Mouse (Mus musculus) MEL (cell line): ENCODE results near the gene Ranbp17. TPM values are rescaled to one million over a fixed set of nuclear protein-coding genes. Genes with fewer than 3 reads are reported as not detected.

ENCODE experiments used
- DNase-seq: peaks from one replicate; pipeline ENCODE4 v3.0.0; 2011; ENCODE audit warnings: low read depth, low spot score
- H3K27ac ChIP-seq: 2 replicates; pipeline ENCODE4 v1.5.1; 2012; ENCODE audit warnings: low read depth, mild to moderate bottlenecking, control low read depth, low read length, moderate library complexity; ENCODE audit not compliant: control insufficient read depth
- H3K27me3 ChIP-seq, 2 experiments: fragments of 150-350 bp in 1 of 2; sonication (generic) in 1 of 2; 2 replicates each; pipeline ENCODE4 v1.6.1; 2012; ENCODE audit warnings: low read length in 2 of 2, mild to moderate bottlenecking in 2 of 2, improper control_type of control experiment in 1 of 2, moderate library complexity in 1 of 2; ENCODE audit not compliant: insufficient read depth in 2 of 2, control insufficient read depth in 1 of 2
- H3K36me3 ChIP-seq, 2 experiments: 2 replicates each; pipeline ENCODE4 v1.6.1; 2012 to 2014; ENCODE audit warnings: low read length in 2 of 2, improper control_type of control experiment in 1 of 2, inconsistent platforms in 1 of 2, mild to moderate bottlenecking in 1 of 2; ENCODE audit not compliant: insufficient read depth in 2 of 2, control insufficient read depth in 1 of 2
- H3K4me1 ChIP-seq, 2 experiments: fragments of 150-350 bp in 1 of 2; sonication (generic) in 1 of 2; 2 replicates each; pipeline ENCODE4 v1.6.1; 2012; ENCODE audit warnings: low read length in 2 of 2, improper control_type of control experiment in 1 of 2, mild to moderate bottlenecking in 1 of 2; ENCODE audit not compliant: insufficient read depth in 2 of 2, control insufficient read depth in 1 of 2
- H3K4me3 ChIP-seq, 2 experiments: fragments of 150-350 bp in 1 of 2; sonication (generic) in 1 of 2; 2 replicates each; pipeline ENCODE4 v1.5.1; 2012; ENCODE audit warnings: low read depth in 2 of 2, low read length in 2 of 2, mild to moderate bottlenecking in 2 of 2, moderate library complexity in 2 of 2, control low read depth in 1 of 2, improper control_type of control experiment in 1 of 2; ENCODE audit not compliant: control insufficient read depth in 1 of 2, insufficient read depth in 1 of 2
- H3K79me2 ChIP-seq: 2 replicates; pipeline ENCODE4 v1.6.1; 2012; ENCODE audit warnings: mild to moderate bottlenecking, low read length, moderate library complexity; ENCODE audit not compliant: control insufficient read depth, poor library complexity, insufficient read depth
- H3K9ac ChIP-seq: 2 replicates; pipeline ENCODE4 v1.6.1; 2012; ENCODE audit warnings: low read depth, mild to moderate bottlenecking, control low read depth, low read length, moderate library complexity; ENCODE audit not compliant: control insufficient read depth, poor library complexity, severe bottlenecking
- H3K9me3 ChIP-seq: fragments of 150-350 bp; sonication (generic); replicated peaks from 2 replicates; pipeline ENCODE4 v1.6.1; 2012; ENCODE audit warnings: mild to moderate bottlenecking, low read length, improper control_type of control experiment, moderate library complexity; ENCODE audit not compliant: insufficient read depth
- CHD1 ChIP-seq: IDR thresholded peaks from 2 replicates; pipeline ENCODE4 v1.6.1; 2012; ENCODE audit warnings: low read depth, mild to moderate bottlenecking, inconsistent platforms, low read length, improper control_type of control experiment
- ELF1 ChIP-seq: IDR thresholded peaks from 2 replicates; pipeline ENCODE4 v1.6.1; 2014; ENCODE audit warnings: low read depth, mild to moderate bottlenecking, inconsistent platforms, low read length, improper control_type of control experiment, moderate library complexity
- EP300 ChIP-seq, 2 experiments: IDR thresholded peaks; 2 replicates each; pipeline ENCODE4 v1.6.1; 2011; ENCODE audit warnings: improper control_type of control experiment in 2 of 2, low read length in 2 of 2, low read depth in 1 of 2, mild to moderate bottlenecking in 1 of 2
- ETS1 ChIP-seq: IDR thresholded peaks from 2 replicates; pipeline ENCODE4 v1.6.1; 2012; ENCODE audit warnings: low read depth, mild to moderate bottlenecking, inconsistent platforms, low read length, improper control_type of control experiment, moderate library complexity
- HCFC1 ChIP-seq: IDR thresholded peaks from 2 replicates; pipeline ENCODE4 v1.6.1; 2012; ENCODE audit warnings: low read depth, mild to moderate bottlenecking, inconsistent platforms, low read length, improper control_type of control experiment, moderate library complexity
- JUND ChIP-seq: IDR thresholded peaks from 2 replicates; pipeline ENCODE4 v1.6.1; 2011; ENCODE audit warnings: low read depth, mild to moderate bottlenecking, improper control_type of control experiment, low read length
- KAT2A ChIP-seq: conservative IDR thresholded peaks from 2 replicates; pipeline ENCODE4 v1.6.1; 2012; ENCODE audit warnings: low read depth, low read length, improper control_type of control experiment, inconsistent platforms
- MAFK ChIP-seq: IDR thresholded peaks from 2 replicates; pipeline ENCODE4 v1.6.1; 2011; ENCODE audit warnings: low read depth, mild to moderate bottlenecking, low read length, improper control_type of control experiment, borderline replicate concordance
- MAZ ChIP-seq: IDR thresholded peaks from 2 replicates; pipeline ENCODE4 v1.6.1; 2012; ENCODE audit warnings: low read depth, mild to moderate bottlenecking, inconsistent platforms, low read length, improper control_type of control experiment
- MXI1 ChIP-seq: IDR thresholded peaks from 2 replicates; pipeline ENCODE4 v1.6.1; 2011; ENCODE audit warnings: mild to moderate bottlenecking, low read depth, low read length, improper control_type of control experiment
- MYB ChIP-seq: IDR thresholded peaks from 2 replicates; pipeline ENCODE4 v1.6.1; 2011; ENCODE audit warnings: mild to moderate bottlenecking, low read depth, low read length, improper control_type of control experiment
- MYC ChIP-seq: IDR thresholded peaks from 2 replicates; pipeline ENCODE4 v1.6.1; 2011; ENCODE audit warnings: low read depth, mild to moderate bottlenecking, low read length, improper control_type of control experiment, moderate library complexity
- POLR2AphosphoS5 ChIP-seq: IDR thresholded peaks from 2 replicates; pipeline ENCODE4 v1.6.1; 2012; ENCODE audit warnings: low read depth, borderline replicate concordance, mild to moderate bottlenecking, inconsistent platforms, low read length, moderate library complexity, mixed read lengths
- SIN3A ChIP-seq: IDR thresholded peaks from 2 replicates; pipeline ENCODE4 v1.6.1; 2012; ENCODE audit warnings: low read length, improper control_type of control experiment, inconsistent platforms
- SMC3 ChIP-seq: IDR thresholded peaks from 2 replicates; pipeline ENCODE4 v1.6.1; 2011; ENCODE audit warnings: low read depth, low read length, improper control_type of control experiment
- TBP ChIP-seq: IDR thresholded peaks from 2 replicates; pipeline ENCODE4 v1.8.0; 2011; ENCODE audit warnings: low read depth, low read length, improper control_type of control experiment
- USF1 ChIP-seq: IDR thresholded peaks from 2 replicates; pipeline ENCODE4 v1.6.1; 2014; ENCODE audit warnings: low read depth, mild to moderate bottlenecking, inconsistent platforms, low read length, improper control_type of control experiment, moderate library complexity
- ZC3H11A ChIP-seq: IDR thresholded peaks from 2 replicates; pipeline ENCODE4 v1.6.1; 2012; ENCODE audit warnings: low read depth, mild to moderate bottlenecking, inconsistent platforms, low read length, improper control_type of control experiment
- ZKSCAN1 ChIP-seq: IDR thresholded peaks from 2 replicates; pipeline ENCODE4 v1.6.1; 2012; ENCODE audit warnings: low read depth, mild to moderate bottlenecking, inconsistent platforms, low read length, improper control_type of control experiment, moderate library complexity
- ZMIZ1 ChIP-seq: IDR thresholded peaks from 2 replicates; pipeline ENCODE4 v1.6.1; 2012; ENCODE audit warnings: low read depth, mild to moderate bottlenecking, inconsistent platforms, low read length, improper control_type of control experiment, moderate library complexity
- polyA plus RNA-seq, 2 experiments: library from polyadenylated mRNA; stranded (reverse) in 1 of 2; unstranded in 1 of 2; fragments of >175 nt in 1 of 2; fragments of >200 nt in 1 of 2; gene quantifications; 2 replicates each; pipeline versions ENCODE4 v1.2.1 to v1.2.4; 2012; ENCODE audit warnings: low replicate concordance in 2 of 2, low read depth in 1 of 2; ENCODE audit not compliant: insufficient read length in 2 of 2, insufficient read depth in 1 of 2, missing spikeins in 1 of 2
- total RNA-seq: library from RNA; depleted of rRNA; stranded (reverse); fragments of 300-350 nt; gene quantifications from 2 replicates; pipeline ENCODE4 v1.2.3, GENCODE M21; 2012

The Ranbp17 gene
- total and polyA plus RNA-seq, 3 experiments = not detected

- Histone ChIP-seq H3K4me1 (no peaks in the 10 kb centered on the region), H3K27ac (no peak overlapping the region)
- TF ChIP-seq SIN3A = no peak
- no peak for TF ChIP-seq ZKSCAN1
- TF ChIP-seq SMC3 = no peak
- no peak for TF ChIP-seq HCFC1
- TF ChIP-seq EP300 (IDR thresholded peaks at IDR 0.05; ENCODE audit: low read depth in 1 of 2, low read length in 2 of 2) = no peak
- no peak for TF ChIP-seq POLR2AphosphoS5
- no peak for TF ChIP-seq MYB
- no peak for TF ChIP-seq CHD1
- no peak for TF ChIP-seq USF1
- no peak for TF ChIP-seq MXI1
- TF ChIP-seq ETS1 = no peak
- TF ChIP-seq, all 39 proteins: peak for 0
- H3K9ac ChIP-seq = no peak overlapping the region
- DNase-seq = no peak
- no peak overlapping the region for H3K4me3 ChIP-seq
- H3K79me2 ChIP-seq = no peaks in the 10 kb centered on the region
- H3K9me3 ChIP-seq = no peaks in the 10 kb centered on the region
- no peaks in the 10 kb centered on the region for H3K27me3 ChIP-seq
- no peaks in the 10 kb centered on the region for H3K36me3 ChIP-seq
Observed at GRCm38 (mm10) chr11:33221566-33222365, 291.8 kb downstream of the Ranbp17 start.

GRCm38 (mm10) chr11:33220763-33221162 lies 292.8 kb downstream of the Ranbp17 start:
- TF ChIP-seq MAZ (no peak), ZKSCAN1 (no peak), MYC (no peak), MXI1 (no peak), JUND (no peak), ZMIZ1 (no peak), MAFK (no peak), TBP (no peak), KAT2A (no peak), ELF1 (no peak), SMC3 (no peak), ZC3H11A (no peak)

More at GRCm38 (mm10) chr11:33220763-33221162, 292.8 kb downstream of the Ranbp17 start:
- H3K36me3 ChIP-seq = no peaks in the 10 kb centered on the region
- H3K9ac ChIP-seq = no peak overlapping the region
- no peaks in the 10 kb centered on the region for H3K27me3 ChIP-seq
- no peaks in the 10 kb centered on the region for H3K79me2 ChIP-seq
- H3K4me3 ChIP-seq = no peak overlapping the region
- H3K27ac ChIP-seq = no peak overlapping the region
- H3K4me1 ChIP-seq = no peaks in the 10 kb centered on the region
- no peak for DNase-seq
- no peaks in the 10 kb centered on the region for H3K9me3 ChIP-seq
